Mouse (Mus musculus): ENCODE measurements around the gene Erg28. TPM values are rescaled to one million over a fixed set of nuclear protein-coding genes. Genes with fewer than 3 reads are reported as not detected.

Gene Erg28
- polyA plus RNA-seq, 1 experiment from 2014 or later: 93.0 TPM

GRCm38 (mm10) chr12:85767750-85768149, 56.6 kb downstream of the Erg28 start:
- Histone ChIP-seq H3K9me3 (no peaks in the 10 kb centered on the region), H3K9ac (replicated peaks) (no peak overlapping the region), H3K36me3 (no peaks in the 10 kb centered on the region), H3K4me3 (replicated peaks) (no peak overlapping the region), H3K4me2 (replicated peaks) (no peak overlapping the region), H3K4me1 (replicated peaks) (no peaks in the 10 kb centered on the region), H3K27me3 (no peaks in the 10 kb centered on the region), H3K27ac (no peak overlapping the region)
- no peak for ATAC-seq
- WGBS: 58% methylated on average over 4 of the region's 4 CpGs

- 80% methylated on average over 3 of the region's 3 CpGs for WGBS
- ATAC-seq: no peak
- no peak overlapping the region for H3K27ac ChIP-seq
Observed at GRCm38 (mm10) chr12:85766287-85766686, 58.1 kb downstream of the Erg28 start.

More at GRCm38 (mm10) chr12:85766287-85766686, 58.1 kb downstream of the Erg28 start:
- Histone ChIP-seq H3K4me2 (replicated peaks) (no peak overlapping the region), H3K9me3 (no peaks in the 10 kb centered on the region), H3K36me3 (no peaks in the 10 kb centered on the region), H3K27me3 (no peaks in the 10 kb centered on the region), H3K4me1 (replicated peaks) (no peaks in the 10 kb centered on the region), H3K9ac (replicated peaks) (no peak overlapping the region), H3K4me3 (replicated peaks) (no peak overlapping the region)

Other genes with a start within 250 kb of the Erg28 start
- gene Jdp2, start 225.5 kb downstream of the Erg28 start, polyA plus RNA-seq (2015; fragmentation: Nextera tagmentation; extraction: Ambion mirVana): 0.24 and 0.34 TPM in 2 replicates
- gene Batf, start 137.9 kb downstream of the Erg28 start, polyA plus RNA-seq (2015; fragmentation: Nextera tagmentation; extraction: Ambion mirVana): 0.85 and 1.6 TPM in 2 replicates
- 3.5 and 4.4 TPM in 2 replicates for gene Flvcr2, start 78.0 kb downstream of the Erg28 start, polyA plus RNA-seq (2015; fragmentation: Nextera tagmentation; extraction: Ambion mirVana)
- gene Ttll5, start 109 bp upstream of the Erg28 start, polyA plus RNA-seq (2015; fragmentation: Nextera tagmentation; extraction: Ambion mirVana): 13.6 and 14.0 TPM in 2 replicates

Measured in midbrain, embryonic 13.5 days (tissue).